Mouse (Mus musculus) small intestine, adult 2 months (tissue): ENCODE measurements around the gene Nup210l.

Source experiments
- CTCF ChIP-seq: fragments of 200-500 bp; IDR thresholded peaks from 2 replicates; pipeline ENCODE4 v1.5.1; 2012; ENCODE audit warnings: low read depth, mild to moderate bottlenecking, control low read depth, inconsistent platforms, low read length, moderate library complexity, mixed read lengths; ENCODE audit not compliant: insufficient replicate concordance, insufficient read length; ENCODE audit errors: extremely low read depth
- POLR2A ChIP-seq: fragments of 200-500 bp; IDR thresholded peaks from 2 replicates; pipeline ENCODE4 v1.6.1; 2012; ENCODE audit warnings: low read depth, mild to moderate bottlenecking, control low read depth, inconsistent platforms, low read length, moderate library complexity

- TF ChIP-seq CTCF (no peak), POLR2A (no peak)
These were observed 11.6 kb downstream of the Nup210l start for GRCm38 (mm10) chr3:90115526-90115925.
